Mouse (Mus musculus): ENCODE measurements around the gene Morc1. TPM values are rescaled to one million over a fixed set of nuclear protein-coding genes. Genes with fewer than 3 reads are reported as not detected.

The Morc1 gene
- total and polyA plus RNA-seq, 3 experiments = 0.64 TPM; not detected in 2

GRCm38 (mm10) chr16:48422501-48422900 lies 8.5 kb upstream of the Morc1 start:
- dilution Hi-C loops (cut with MboI; ENCODE audit: extremely low pct_ligation_motif_present, extremely low pct_unique_long_range_greater_than_20kb, low sequenced_read_pairs) (no loop called here), in situ Hi-C loops (cut with MboI; ENCODE audit: low pct_ligation_motif_present, low pct_unique_long_range_greater_than_20kb, low sequenced_read_pairs) (no loop called here)
- no peak for DNase-seq (ENCODE audit: extremely low read depth)
- TF ChIP-seq RAD21 (IDR thresholded peaks at IDR 0.05; ENCODE audit: low read depth, low read length) = no peak
- TF ChIP-seq JUN (IDR thresholded peaks at IDR 0.05; ENCODE audit: insufficient read depth, low read depth, low read length) = no peak
- TF ChIP-seq CTCF (conservative IDR thresholded peaks at IDR 0.05 in 1 of 2, IDR thresholded peaks at IDR 0.05 in 1 of 2; ENCODE audit: low read depth in 2 of 2, low read length in 2 of 2) = no peak
- TF ChIP-seq MYC (IDR thresholded peaks at IDR 0.05; ENCODE audit: low read depth, low read length) = no peak
- TF ChIP-seq USF2 (conservative IDR thresholded peaks at IDR 0.05; ENCODE audit: low read depth, low read length) = no peak
- TF ChIP-seq ELF1 (IDR thresholded peaks at IDR 0.05; ENCODE audit: low read depth, low read length) = no peak
- no peak for TF ChIP-seq KAT2A (IDR thresholded peaks at IDR 0.05; ENCODE audit: insufficient replicate concordance, low read length)
- TF ChIP-seq ZKSCAN1 (IDR thresholded peaks at IDR 0.05; ENCODE audit: borderline replicate concordance, low read depth, low read length) = no peak
- no peak for TF ChIP-seq CHD1 (IDR thresholded peaks at IDR 0.05; ENCODE audit: low read depth, low read length)
- TF ChIP-seq GABPA (IDR thresholded peaks at IDR 0.05; ENCODE audit: insufficient replicate concordance, low read depth, low read length) = no peak
- no peak for TF ChIP-seq MAZ (IDR thresholded peaks at IDR 0.05; ENCODE audit: low read depth, low read length)
- no peak for TF ChIP-seq MAFK (IDR thresholded peaks at IDR 0.05; ENCODE audit: insufficient replicate concordance, low read length)
- no peak for TF ChIP-seq ZC3H11A (IDR thresholded peaks at IDR 0.05; ENCODE audit: low read depth, low read length)
- Histone ChIP-seq H3K27ac (ENCODE audit: insufficient read depth, low read depth) (no peak overlapping the region), H3K4me1 (ENCODE audit: control insufficient read depth in 1 of 2, insufficient read depth in 2 of 2) (no peaks in the 10 kb centered on the region), H3K36me3 (replicated peaks in 1 of 2; ENCODE audit: control insufficient read depth in 1 of 2, insufficient read depth in 1 of 2, low read length in 1 of 2) (no peaks in the 10 kb centered on the region), H3K9ac (ENCODE audit: insufficient read depth, low read depth) (no peak overlapping the region), H3K27me3 (replicated peaks) (no peaks in the 10 kb centered on the region), H3K4me3 (replicated peaks in 1 of 3; ENCODE audit: low read depth in 2 of 3, low read length in 2 of 3, poor library complexity in 1 of 3) (no peak overlapping the region), H3K4me2 (ENCODE audit: insufficient read depth, low read depth, poor library complexity, severe bottlenecking) (no peak overlapping the region), H3K9me3 (replicated peaks; ENCODE audit: low read length) (peaks cover 60% of the 10 kb centered on the region), H3K79me2 (replicated peaks; ENCODE audit: control insufficient read depth, extremely low read depth, insufficient read depth, poor library complexity, severe bottlenecking) (no peaks in the 10 kb centered on the region)

DNA sequence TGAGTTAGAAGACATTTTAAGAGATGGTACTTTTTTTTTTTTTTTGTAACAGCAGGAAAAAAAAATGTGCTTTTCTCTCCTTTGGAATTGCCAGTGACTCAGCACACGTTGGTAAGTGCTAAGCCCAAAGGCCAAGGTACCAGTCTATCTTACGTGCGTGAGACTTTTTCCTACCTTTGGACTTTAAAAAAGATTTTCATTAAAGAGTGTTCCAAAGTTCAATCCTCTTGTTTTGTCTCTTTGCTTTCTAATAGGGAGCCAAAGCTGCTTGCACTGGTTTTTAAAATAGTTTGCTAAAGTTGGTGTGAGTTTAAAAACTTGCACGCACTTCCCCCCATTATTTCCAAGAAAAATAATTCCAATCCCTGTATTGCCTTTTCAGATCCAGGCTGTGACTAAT lies 7.0 kb upstream of the Morc1 start:
- H3K79me2 ChIP-seq (replicated peaks; ENCODE audit: control insufficient read depth, extremely low read depth, insufficient read depth, poor library complexity, severe bottlenecking) = no peaks in the 10 kb centered on the region
- H3K27me3 ChIP-seq (replicated peaks) = no peaks in the 10 kb centered on the region
- no peak overlapping the region for H3K27ac ChIP-seq (ENCODE audit: insufficient read depth, low read depth)
- H3K4me2 ChIP-seq (ENCODE audit: insufficient read depth, low read depth, poor library complexity, severe bottlenecking) = no peak overlapping the region
- in situ Hi-C loops (cut with MboI; ENCODE audit: low pct_ligation_motif_present, low pct_unique_long_range_greater_than_20kb, low sequenced_read_pairs) = no loop called here
- no peaks in the 10 kb centered on the region for H3K36me3 ChIP-seq (replicated peaks in 1 of 2; ENCODE audit: control insufficient read depth in 1 of 2, insufficient read depth in 1 of 2, low read length in 1 of 2)
- DNase-seq (ENCODE audit: extremely low read depth) = no peak
- peaks cover 64% of the 10 kb centered on the region for H3K9me3 ChIP-seq (replicated peaks; ENCODE audit: low read length)
- H3K9ac ChIP-seq (ENCODE audit: insufficient read depth, low read depth) = no peak overlapping the region
- no peak for TF ChIP-seq SIN3A (IDR thresholded peaks at IDR 0.05; ENCODE audit: low read length)
- no peak for TF ChIP-seq CTCF (conservative IDR thresholded peaks at IDR 0.05 in 1 of 2, IDR thresholded peaks at IDR 0.05 in 1 of 2; ENCODE audit: low read depth in 2 of 2, low read length in 2 of 2)
- no peak for TF ChIP-seq ELF1 (IDR thresholded peaks at IDR 0.05; ENCODE audit: low read depth, low read length)
- TF ChIP-seq POLR2AphosphoS2 (IDR thresholded peaks at IDR 0.05; ENCODE audit: low read depth, low read length) = no peak
- TF ChIP-seq PAX5 (IDR thresholded peaks at IDR 0.05; ENCODE audit: low read length) = no peak
- no peak for TF ChIP-seq TCF12 (IDR thresholded peaks at IDR 0.05; ENCODE audit: low read depth, low read length)
- no peak for TF ChIP-seq NELFE (IDR thresholded peaks at IDR 0.05; ENCODE audit: low read depth, low read length)
- no peak for TF ChIP-seq MAZ (IDR thresholded peaks at IDR 0.05; ENCODE audit: low read depth, low read length)
- TF ChIP-seq TBP (conservative IDR thresholded peaks at IDR 0.05; ENCODE audit: low read depth, low read length) = no peak
- TF ChIP-seq USF2 (conservative IDR thresholded peaks at IDR 0.05; ENCODE audit: low read depth, low read length) = no peak
- no peak for TF ChIP-seq MEF2A (IDR thresholded peaks at IDR 0.05; ENCODE audit: borderline replicate concordance, low read depth, low read length)
- TF ChIP-seq JUN (IDR thresholded peaks at IDR 0.05; ENCODE audit: insufficient read depth, low read depth, low read length) = no peak
- TF ChIP-seq ETS1 (conservative IDR thresholded peaks at IDR 0.05; ENCODE audit: low read depth, low read length) = no peak
- no peak for TF ChIP-seq MAFK (IDR thresholded peaks at IDR 0.05; ENCODE audit: insufficient replicate concordance, low read length)
- no peak for TF ChIP-seq CHD2 (IDR thresholded peaks at IDR 0.05; ENCODE audit: low read length)
- no peak overlapping the region for H3K4me3 ChIP-seq (replicated peaks in 1 of 3; ENCODE audit: low read depth in 2 of 3, low read length in 2 of 3, poor library complexity in 1 of 3)
- no peaks in the 10 kb centered on the region for H3K4me1 ChIP-seq (ENCODE audit: control insufficient read depth in 1 of 2, insufficient read depth in 2 of 2)
- dilution Hi-C loops (cut with MboI; ENCODE audit: extremely low pct_ligation_motif_present, extremely low pct_unique_long_range_greater_than_20kb, low sequenced_read_pairs) = no loop called here
